Mouse (Mus musculus) kidney, postnatal 36 days (tissue): ENCODE measurements around the gene Rab3d.

ENCODE experiments used
- DNase-seq, 2 experiments: peaks; one replicate each; pipeline ENCODE4 v3.0.0; 2021 to 2022; ENCODE audit warnings: mixed read lengths in 2 of 2

Rab3d gene

GRCm38 (mm10) chr9:21918035-21918592 lies at the start of gene Rab3d:
Gene Rab3d (minus strand): TSS chr9:21918192.
- peak; percentile 97 to 99 for DNase-seq

GRCm38 (mm10) chr9:21963417-21963816 lies 45.4 kb upstream of the Rab3d start, which contains the start of gene Epor:
Gene Epor (minus strand): TSS chr9:21963506.
- DNase-seq: peak; percentile 39 to 77

- peak; percentile 57 to 77 for DNase-seq
These were observed 44.5 kb upstream of the Rab3d start for GRCm38 (mm10) chr9:21962416-21963059.

GRCm38 (mm10) chr9:21962010-21962409 lies 44.0 kb upstream of the Rab3d start:
- DNase-seq: no peak

GRCm38 (mm10) chr9:21961366-21961980 lies 43.5 kb upstream of the Rab3d start:
- DNase-seq: peak in 1 of 2 experiments; percentile 23

DNA sequence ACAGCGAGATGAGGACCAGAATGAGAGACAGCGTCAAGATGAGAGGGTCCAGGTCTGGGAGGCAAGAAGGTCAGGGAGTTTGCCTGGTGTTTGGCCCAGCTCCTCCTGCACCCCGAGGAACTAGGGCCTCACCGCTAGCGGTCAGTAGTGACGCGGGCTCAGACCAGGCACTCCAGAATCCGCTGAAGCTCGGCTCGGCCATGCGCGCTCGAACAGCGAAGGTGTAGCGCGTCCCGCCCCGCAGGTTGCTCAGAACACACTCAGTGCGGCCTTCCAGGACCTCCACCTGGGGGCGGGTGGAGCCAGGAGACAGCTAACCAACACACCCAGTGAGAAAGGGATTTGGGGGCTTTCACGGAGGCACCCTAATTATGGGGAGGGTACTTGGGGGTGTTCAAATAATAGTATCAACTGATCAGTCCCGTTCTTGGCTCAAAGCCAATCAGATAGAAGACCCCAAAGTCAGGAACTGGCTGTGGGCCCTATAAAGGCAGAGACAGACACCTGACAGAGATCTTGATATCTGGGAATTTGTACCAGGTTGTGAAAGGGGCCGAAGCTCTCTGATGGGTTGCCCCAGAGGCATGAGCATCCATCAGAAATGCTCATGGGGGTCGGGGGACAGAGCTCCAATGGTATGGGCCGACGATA lies 42.7 kb upstream of the Rab3d start:
- DNase-seq: peak; percentile 57 to 73

DNA sequence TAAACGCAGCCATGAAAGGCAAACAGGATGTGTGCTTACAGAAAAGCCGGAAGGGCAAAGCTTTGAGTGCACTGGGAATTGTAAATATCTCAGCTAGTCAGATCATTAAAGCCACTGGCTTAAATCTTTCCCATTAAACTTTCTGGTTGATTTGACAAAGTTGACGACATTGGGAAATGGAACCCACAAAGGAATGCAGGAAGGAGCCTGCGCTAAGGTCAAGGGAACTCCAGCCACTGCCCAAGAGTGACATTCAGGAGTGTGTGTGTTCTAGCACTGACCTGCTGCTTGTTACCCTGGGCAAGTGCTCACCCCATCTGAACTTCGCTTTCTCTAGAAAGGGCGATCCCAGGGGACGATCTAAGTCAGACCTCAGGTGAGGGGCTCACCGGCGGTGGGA lies 42.1 kb upstream of the Rab3d start:
- DNase-seq: peak; percentile 32 to 41

DNA sequence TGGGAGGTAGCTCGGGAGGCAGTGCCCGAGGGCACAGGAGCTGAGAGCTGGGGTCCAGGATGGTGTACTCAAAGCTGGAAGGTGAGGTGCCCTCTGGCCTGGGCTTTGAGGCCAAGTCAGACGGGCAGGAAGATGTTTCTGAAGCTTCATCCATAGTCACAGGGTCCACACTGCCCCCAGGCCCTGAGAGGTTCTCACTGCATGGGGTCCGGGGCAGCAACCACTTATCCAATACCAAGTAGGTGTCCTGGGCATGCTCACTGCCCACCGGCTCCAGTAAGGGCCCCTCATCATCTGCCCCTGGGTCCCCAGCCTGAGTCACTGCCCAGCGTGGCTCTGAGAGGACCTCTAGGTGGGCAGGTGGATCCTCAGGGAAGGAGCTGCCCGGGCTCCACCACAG lies 41.3 kb upstream of the Rab3d start:
- DNase-seq: no peak

DNA sequence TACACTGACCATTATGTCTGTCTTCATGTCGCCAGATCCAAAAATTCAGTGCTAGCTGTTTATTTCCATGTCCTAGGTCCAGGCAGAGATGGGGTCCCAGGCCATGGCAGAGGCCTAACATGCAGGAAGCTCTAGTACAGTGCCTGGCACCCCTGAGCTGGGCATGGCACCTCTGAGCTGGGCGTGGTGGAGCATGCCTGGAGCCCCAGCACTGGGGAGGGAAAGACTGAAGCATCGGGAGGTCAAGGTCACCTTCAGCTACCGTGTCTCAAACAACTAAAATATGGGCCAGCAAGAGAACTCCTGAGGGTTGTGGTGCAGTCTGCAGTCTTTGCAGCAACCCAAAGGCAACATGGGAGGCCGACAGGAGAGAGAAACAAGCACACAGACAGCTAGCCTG lies 40.4 kb upstream of the Rab3d start:
- DNase-seq: no peak

GRCm38 (mm10) chr9:21955570-21956281 lies 37.7 kb upstream of the Rab3d start, which contains the start of gene Swsap1:
Gene Swsap1 (plus strand): TSS chr9:21955755.
- DNase-seq: peak; percentile 97 to 99

- no peak for DNase-seq
These were observed 37.2 kb upstream of the Rab3d start for GRCm38 (mm10) chr9:21955225-21955569.

- DNase-seq: no peak
These were observed 36.6 kb upstream of the Rab3d start for GRCm38 (mm10) chr9:21954635-21955034.

- no peak for DNase-seq
These were observed 35.6 kb upstream of the Rab3d start for GRCm38 (mm10) chr9:21953600-21953999.

- DNase-seq: no peak
These were observed 34.0 kb upstream of the Rab3d start for GRCm38 (mm10) chr9:21951977-21952376.

- DNase-seq: peak; percentile 46 to 84
These were observed 32.3 kb upstream of the Rab3d start for GRCm38 (mm10) chr9:21950322-21950721.

DNA sequence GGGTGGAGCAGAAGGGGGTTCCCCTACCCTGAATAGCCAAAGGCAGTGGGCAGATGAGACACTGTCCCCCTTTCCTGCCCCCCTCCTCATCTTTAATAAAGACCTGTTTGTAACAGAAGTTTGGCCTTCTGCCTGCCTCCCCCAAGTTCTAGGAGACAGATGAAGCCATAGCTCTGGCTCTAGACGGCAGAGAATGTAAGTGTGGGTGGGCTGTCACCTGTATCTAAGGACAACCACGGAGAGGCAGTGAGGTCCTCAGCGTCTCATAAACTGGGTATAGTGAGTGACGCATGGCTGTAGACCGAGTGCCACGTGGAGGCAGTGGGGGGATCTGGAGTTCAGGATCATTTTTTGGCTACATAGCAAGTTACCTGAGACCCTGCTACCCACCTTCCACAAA lies 30.8 kb upstream of the Rab3d start:
- no peak for DNase-seq

DNA sequence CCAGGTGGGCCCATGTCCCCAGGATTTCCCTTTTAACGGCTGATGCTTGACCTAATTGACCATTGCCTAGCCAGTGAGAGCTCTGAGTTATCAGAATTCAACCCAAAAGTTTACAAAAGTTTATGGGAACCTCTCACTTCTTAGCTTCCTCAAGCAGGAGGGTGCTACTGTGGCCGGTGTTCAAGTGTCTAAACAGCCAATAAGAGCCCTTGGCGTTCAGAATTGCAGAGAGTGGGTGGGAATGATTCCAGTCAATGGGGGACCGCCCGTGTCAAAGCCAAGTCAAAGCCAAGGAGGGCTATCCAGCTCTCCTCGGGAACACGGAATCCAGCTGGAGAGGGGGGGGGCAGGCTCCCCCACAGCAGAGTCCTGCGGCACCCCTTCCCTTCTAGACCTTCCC lies 30.2 kb upstream of the Rab3d start:
- DNase-seq: no peak

DNA sequence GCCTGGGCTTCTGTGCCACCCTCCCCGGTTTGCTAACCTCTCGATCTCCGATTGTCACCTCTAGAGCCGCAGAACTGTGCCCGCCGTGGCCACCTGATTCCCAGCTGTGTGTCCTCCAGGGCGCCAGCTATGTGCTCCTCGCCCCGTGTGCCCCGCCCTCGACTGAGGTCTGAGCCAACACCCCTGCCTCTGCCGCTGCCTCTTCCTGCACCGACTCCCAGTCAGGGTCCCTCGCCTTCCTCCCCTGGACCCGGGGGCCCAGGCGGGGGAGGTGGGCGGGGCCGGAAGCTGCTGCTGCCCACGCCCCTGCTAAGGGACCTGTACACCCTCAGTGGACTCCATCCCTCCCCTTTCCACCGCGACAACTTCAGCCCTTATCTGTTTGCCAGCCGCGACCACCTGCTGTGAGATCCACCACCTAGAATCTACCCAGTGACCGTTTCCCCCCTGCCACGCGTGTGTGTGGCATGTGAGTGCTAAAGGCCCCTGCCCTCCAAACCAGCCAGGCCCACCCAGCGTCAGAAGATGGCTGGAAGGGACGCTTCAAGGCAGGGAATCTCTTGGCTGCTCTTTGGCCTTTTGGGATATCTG lies 29.6 kb upstream of the Rab3d start:
- no peak for DNase-seq

- peak in 1 of 2 experiments; percentile 51 for DNase-seq
These were observed 26.3 kb upstream of the Rab3d start for GRCm38 (mm10) chr9:21944267-21944666.

DNA sequence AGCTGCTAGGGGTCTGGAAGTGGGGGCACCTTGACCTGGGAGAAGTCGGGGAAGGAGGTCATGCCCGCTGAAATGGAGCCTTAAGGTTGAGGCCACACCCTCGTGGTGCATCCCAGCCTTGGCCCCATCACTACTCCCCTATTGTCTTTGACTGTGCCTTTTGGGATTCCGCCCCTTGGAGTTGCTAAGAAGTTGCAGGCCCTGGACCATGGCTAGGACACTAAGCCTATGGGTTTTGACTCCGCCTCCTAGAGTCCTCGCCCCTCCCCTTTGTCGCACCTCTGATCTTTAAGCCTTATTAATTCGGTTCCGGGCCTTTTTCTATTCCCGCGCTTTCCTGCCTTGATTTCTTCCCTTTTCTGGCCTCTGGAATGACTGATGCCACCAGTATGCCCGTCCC lies 25.6 kb upstream of the Rab3d start:
- no peak for DNase-seq

DNA sequence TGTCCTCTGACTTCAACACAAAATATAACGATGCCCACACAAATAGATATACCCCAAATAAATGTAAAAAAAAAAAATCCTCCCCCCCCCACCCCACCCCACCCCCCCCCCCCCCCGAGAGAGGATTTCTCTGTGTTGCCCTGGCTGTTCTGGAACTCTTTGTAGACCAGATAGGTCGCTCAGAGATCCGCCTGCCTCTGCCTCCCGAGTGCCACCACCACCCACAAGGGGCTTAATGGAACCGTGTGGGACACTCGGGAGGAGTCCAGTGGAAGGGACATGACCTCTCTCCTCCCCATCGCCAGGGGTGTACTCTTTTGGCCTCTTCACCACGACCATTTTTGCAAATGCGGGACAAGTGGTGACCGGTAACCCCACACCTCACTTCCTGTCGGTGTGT lies 25.1 kb upstream of the Rab3d start:
- DNase-seq: no peak

GRCm38 (mm10) chr9:21938234-21938855 lies 20.4 kb upstream of the Rab3d start:
- no peak for DNase-seq
